Mouse (Mus musculus): Measurements from ENCODE around the gene A4gnt.

DNA sequence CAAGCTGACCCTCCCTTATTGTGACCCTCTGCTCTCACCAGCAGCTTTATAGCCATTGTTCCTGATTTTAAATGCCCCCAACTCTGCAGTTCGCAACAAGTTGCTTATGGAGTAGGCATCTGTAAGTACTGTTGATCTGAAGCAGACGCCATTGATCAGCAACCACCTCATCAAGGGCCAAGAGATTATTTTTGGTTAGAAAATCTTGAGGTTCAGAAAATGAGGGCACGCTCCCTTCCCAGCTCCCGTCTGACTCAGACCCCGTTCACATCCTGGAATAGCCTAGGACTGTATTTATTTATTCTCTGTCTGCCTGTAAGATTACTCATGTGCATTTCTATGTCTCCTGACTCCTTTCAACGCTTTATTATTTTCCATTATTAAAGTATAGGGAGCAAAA lies 33.1 kb downstream of the A4gnt start:
- TF ChIP-seq CTCF (IDR thresholded peaks at IDR 0.05; ENCODE audit: extremely low read depth, insufficient read depth, insufficient read length, insufficient replicate concordance) (no peak), POLR2A (IDR thresholded peaks at IDR 0.05; ENCODE audit: low read depth, low read length) (no peak)

Measured in spleen, adult 2 months (tissue).